19 mouse cellular contexts compared by ENCODE assay signal in genomic region chr9:53601541-53601940, GRCm38 (mm10). TPM values are rescaled to one million over a fixed set of nuclear protein-coding genes. Genes with fewer than 3 reads are reported as not detected.
DNase-seq lines count a peak whose midpoint lies in the region; ATAC-seq lines count a peak whose summit lies in the region.
"Had no signal": no experiment of that assay in that cellular context is flagged by ENCODE, and none has a peak within 500 bp of the region (broad histone marks: within the 10 kb centered on the region; RNA-seq: fewer than 3 reads in every experiment).

No protein-coding gene starts in this region.

- H3K9me3 ChIP-seq in liver, embryonic 13.5 days (replicated peaks): no peaks in the 10 kb centered on the region
- no peaks in the 10 kb centered on the region for H3K9me3 ChIP-seq in liver, embryonic 11.5 days (ENCODE audit: control insufficient read depth, low read length)
- no peaks in the 10 kb centered on the region for H3K9me3 ChIP-seq in embryonic facial prominence, embryonic 10.5 days
- no peaks in the 10 kb centered on the region for H3K9me3 ChIP-seq in liver, embryonic 15.5 days (replicated peaks)
- H3K9me3 ChIP-seq: embryonic facial prominence, embryonic 12.5 days; forebrain, embryonic 13.5 days; hindbrain, embryonic 15.5 days; intestine, embryonic 15.5 days; neural tube, embryonic 13.5 days had no signal

- H3K4me3 ChIP-seq in liver, embryonic 13.5 days (replicated peaks): no peak overlapping the region
- no peak overlapping the region for H3K4me3 ChIP-seq in liver, embryonic 11.5 days (ENCODE audit: low read depth, low read length)
- no peak overlapping the region for H3K4me3 ChIP-seq in embryonic facial prominence, embryonic 10.5 days
- H3K4me3 ChIP-seq in liver, embryonic 15.5 days (replicated peaks): no peak overlapping the region
- H3K4me3 ChIP-seq: embryonic facial prominence, embryonic 12.5 days; erythroblast, embryonic 14.5 days; forebrain, embryonic 13.5 days; hindbrain, embryonic 15.5 days; intestine, embryonic 15.5 days; neural tube, embryonic 13.5 days had no signal

- peak; percentile 44 for ATAC-seq in liver, embryonic 13.5 days (ENCODE audit: low read depth)
- no peak for ATAC-seq in liver, embryonic 11.5 days (replicated peaks; ENCODE audit: low FRiP score)
- peak; percentile 49 for ATAC-seq in liver, embryonic 15.5 days (ENCODE audit: insufficient read depth)
- no peak for ATAC-seq in granulocyte monocyte progenitor cell, adult 5-6 weeks (replicated peaks; ENCODE audit: poor library complexity, severe bottlenecking)
- ATAC-seq in CD4-positive, CD25-positive, alpha-beta regulatory T cell, adult 4 months: no peak
- ATAC-seq: forebrain, embryonic 13.5 days; intestine, embryonic 15.5 days had no signal

- WGBS in liver, embryonic 13.5 days (ENCODE audit: insufficient replicate concordance): 80% methylated on average over 2 of the region's 2 CpGs
- WGBS in liver, embryonic 11.5 days: 88% methylated on average over 2 of the region's 2 CpGs
- 88% methylated on average over 2 of the region's 2 CpGs for WGBS in embryonic facial prominence, embryonic 10.5 days
- WGBS in liver, embryonic 15.5 days (ENCODE audit: insufficient replicate concordance): 72% methylated on average over 2 of the region's 2 CpGs

- peaks cover 41% of the 10 kb centered on the region for H3K4me1 ChIP-seq in liver, embryonic 13.5 days (replicated peaks)
- peaks cover 9% of the 10 kb centered on the region for H3K4me1 ChIP-seq in liver, embryonic 11.5 days (replicated peaks; ENCODE audit: control insufficient read depth, insufficient read depth, low read length)
- H3K4me1 ChIP-seq in embryonic facial prominence, embryonic 10.5 days: no peaks in the 10 kb centered on the region
- H3K4me1 ChIP-seq in liver, embryonic 15.5 days (replicated peaks): peaks cover 26% of the 10 kb centered on the region
- H3K4me1 ChIP-seq: embryonic facial prominence, embryonic 12.5 days; forebrain, embryonic 13.5 days; hindbrain, embryonic 15.5 days had no signal

- H3K36me3 ChIP-seq in liver, embryonic 13.5 days: no peaks in the 10 kb centered on the region
- no peaks in the 10 kb centered on the region for H3K36me3 ChIP-seq in liver, embryonic 11.5 days (ENCODE audit: control insufficient read depth, insufficient read depth, low read length)
- no peaks in the 10 kb centered on the region for H3K36me3 ChIP-seq in embryonic facial prominence, embryonic 10.5 days (replicated peaks)
- H3K36me3 ChIP-seq in liver, embryonic 15.5 days (replicated peaks): peaks cover 3% of the 10 kb centered on the region; the same call in 1 of the 2 replicates
- H3K36me3 ChIP-seq: embryonic facial prominence, embryonic 12.5 days; intestine, embryonic 15.5 days had no signal

- no peak overlapping the region for H3K4me2 ChIP-seq in liver, embryonic 13.5 days
- H3K4me2 ChIP-seq in liver, embryonic 11.5 days: no peak overlapping the region
- H3K4me2 ChIP-seq in liver, embryonic 15.5 days: no peak overlapping the region
- H3K4me2 ChIP-seq: embryonic facial prominence, embryonic 12.5 days; forebrain, embryonic 13.5 days; hindbrain, embryonic 15.5 days; intestine, embryonic 15.5 days; lung, embryonic 14.5 days; neural tube, embryonic 13.5 days had no signal

- DNase-seq in heart, adult 18-20 months: peak; percentile 34 to 68
- no peak for DNase-seq in heart, postnatal 4 days
- DNase-seq in liver, embryonic 13.5 days: no peak
- no peak for DNase-seq in liver, embryonic 11.5 days (ENCODE audit: low spot score)
- DNase-seq in embryonic facial prominence, embryonic 10.5 days (ENCODE audit: low spot score): peak; percentile 18
- DNase-seq: cerebellum, adult 9-10 months; gastrocnemius, postnatal 14 days; kidney, postnatal 4 days; lung, embryonic 14.5 days; midbrain, embryonic 14.5 days had no signal

- no peak overlapping the region for H3K27ac ChIP-seq in liver, embryonic 13.5 days
- no peak overlapping the region; the same call in 1 of the 2 replicates for H3K27ac ChIP-seq in liver, embryonic 11.5 days (ENCODE audit: low read depth, low read length)
- no peak overlapping the region for H3K27ac ChIP-seq in embryonic facial prominence, embryonic 10.5 days (replicated peaks)
- H3K27ac ChIP-seq in liver, embryonic 15.5 days (replicated peaks): peak overlapping the region; percentile 14; the same call in 1 of the 2 replicates
- H3K27ac ChIP-seq: embryonic facial prominence, embryonic 12.5 days; forebrain, embryonic 13.5 days; hindbrain, embryonic 15.5 days; intestine, embryonic 15.5 days; neural tube, embryonic 13.5 days had no signal

- H3K9ac ChIP-seq in liver, embryonic 13.5 days: no peak overlapping the region
- no peak overlapping the region for H3K9ac ChIP-seq in liver, embryonic 11.5 days (ENCODE audit: low read depth, low read length)
- H3K9ac ChIP-seq in liver, embryonic 15.5 days: no peak overlapping the region
- H3K9ac ChIP-seq: embryonic facial prominence, embryonic 12.5 days; forebrain, embryonic 13.5 days; hindbrain, embryonic 15.5 days; intestine, embryonic 15.5 days; lung, embryonic 14.5 days; neural tube, embryonic 13.5 days had no signal

- H3K27me3 ChIP-seq in liver, embryonic 13.5 days: no peaks in the 10 kb centered on the region
- H3K27me3 ChIP-seq in liver, embryonic 11.5 days (replicated peaks; ENCODE audit: control insufficient read depth, insufficient read depth, low read length): no peaks in the 10 kb centered on the region
- no peaks in the 10 kb centered on the region for H3K27me3 ChIP-seq in embryonic facial prominence, embryonic 10.5 days (replicated peaks; ENCODE audit: low read depth, poor library complexity, severe bottlenecking)
- no peaks in the 10 kb centered on the region for H3K27me3 ChIP-seq in liver, embryonic 15.5 days
- H3K27me3 ChIP-seq: embryonic facial prominence, embryonic 12.5 days; forebrain, embryonic 13.5 days; hindbrain, embryonic 15.5 days; intestine, embryonic 15.5 days; neural tube, embryonic 13.5 days had no signal

RNA-seq across cellular contexts. Expression of gene Acat1, which starts 8.6 kb away (rescaled TPM):
- total RNA-seq in heart, adult 18-20 months (2021): 100 to 1,000 TPM; 340 to 351 TPM
- total RNA-seq in heart, postnatal 4 days (2021): 100 to 1,000 TPM; 259 to 279 TPM
- 58.2 and 71.8 TPM in 2 replicates for polyA plus RNA-seq in liver, embryonic 13.5 days (2015; fragmentation: Nextera tagmentation; extraction: Ambion mirVana)
- polyA plus RNA-seq in liver, embryonic 11.5 days (2014; fragmentation: Nextera tagmentation; extraction: Ambion mirVana): 63.3 and 71.8 TPM in 2 replicates
- 33.6 and 37.4 TPM in 2 replicates for polyA plus RNA-seq in embryonic facial prominence, embryonic 10.5 days (2016; fragmentation: Nextera tagmentation; extraction: Ambion mirVana)
- 107 and 123 TPM in 2 replicates for polyA plus RNA-seq in liver, embryonic 15.5 days (2015; fragmentation: Nextera tagmentation; extraction: Ambion mirVana)
- total RNA-seq in granulocyte monocyte progenitor cell, adult 5-6 weeks (2014; fragmentation: Nextera tagmentation): 77.9 and 82.3 TPM in 2 replicates
- 69.8 and 79.4 TPM in 2 replicates for total RNA-seq in granulocyte monocyte progenitor cell, adult 5-6 weeks (2017)
- polyA plus RNA-seq in CD4-positive, CD25-positive, alpha-beta regulatory T cell, adult 4 months (2017; shearing (Covaris generic)): 10 to 100 TPM; 64.2 to 91.4 TPM

Comparison
In these comparisons a context has a peak if more than half of its experiments do, and no peak if none do; other contexts are left out.
1. DNase-seq: peak in heart, adult 18-20 months (2 of 2) and embryonic facial prominence, embryonic 10.5 days (single experiment); none in heart, postnatal 4 days (single experiment), liver, embryonic 13.5 days (single experiment) and liver, embryonic 11.5 days (single experiment).
2. ATAC-seq: peak in liver, embryonic 13.5 days (single experiment) and liver, embryonic 15.5 days (single experiment); none in liver, embryonic 11.5 days (single experiment), granulocyte monocyte progenitor cell, adult 5-6 weeks (single experiment) and CD4-positive, CD25-positive, alpha-beta regulatory T cell, adult 4 months (single experiment).